Mouse (Mus musculus): Measurements from ENCODE around the gene Olfr1295.

Olfr1295 gene

DNA sequence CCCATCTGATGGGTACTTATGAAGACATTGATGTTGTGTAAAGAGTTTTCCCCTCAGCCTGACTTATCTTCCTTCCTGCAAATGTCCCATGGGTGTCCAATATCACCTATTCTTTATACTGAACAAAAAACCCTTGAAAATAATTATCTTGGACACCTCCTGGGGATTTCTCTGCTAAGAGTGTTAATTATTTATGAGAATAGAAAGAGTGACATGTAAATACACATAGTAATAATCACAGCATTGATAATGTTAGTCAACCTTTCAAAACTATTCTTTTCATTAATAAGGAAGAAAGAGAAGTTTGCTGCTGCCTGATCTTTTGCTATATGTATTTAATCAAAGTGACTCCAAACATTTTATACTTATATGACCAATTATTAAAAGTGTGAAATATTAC, at the start of gene Olfr1295:
Olfr1295 (minus strand) TSS at position 101 of the 400 bp plus-strand sequence.
- no peak for DNase-seq

- DNase-seq = no peak
These were observed 29.3 kb downstream of the Olfr1295 start, which contains the start of gene Olfr1294 for GRCm38 (mm10) chr2:111540191-111540590. Gene Olfr1294, minus strand, starts transcription at chr2:111540291.

DNA sequence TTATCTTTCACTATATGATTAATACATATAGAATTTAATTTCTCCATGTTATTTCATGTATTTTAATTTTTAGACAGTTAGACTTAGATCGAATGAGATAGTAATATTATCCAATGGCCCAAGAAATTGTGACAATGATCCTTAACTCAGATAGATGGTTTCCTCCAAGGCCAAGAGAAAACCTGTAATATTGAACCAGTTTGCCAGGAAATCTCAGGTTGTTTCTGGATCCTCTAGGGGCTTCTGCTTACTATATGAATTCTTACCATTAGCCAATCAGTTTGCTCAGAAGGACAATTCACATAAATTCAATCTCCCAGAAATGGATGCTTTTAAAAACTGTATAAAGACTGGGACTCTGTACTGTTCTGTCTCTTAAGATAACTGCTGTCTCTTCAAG, 44.6 kb downstream of the Olfr1295 start, which contains the start of gene Olfr1293-ps:
Olfr1293-ps (plus strand) TSS at position 301 of the 400 bp plus-strand sequence.
- no peak for DNase-seq

DNA sequence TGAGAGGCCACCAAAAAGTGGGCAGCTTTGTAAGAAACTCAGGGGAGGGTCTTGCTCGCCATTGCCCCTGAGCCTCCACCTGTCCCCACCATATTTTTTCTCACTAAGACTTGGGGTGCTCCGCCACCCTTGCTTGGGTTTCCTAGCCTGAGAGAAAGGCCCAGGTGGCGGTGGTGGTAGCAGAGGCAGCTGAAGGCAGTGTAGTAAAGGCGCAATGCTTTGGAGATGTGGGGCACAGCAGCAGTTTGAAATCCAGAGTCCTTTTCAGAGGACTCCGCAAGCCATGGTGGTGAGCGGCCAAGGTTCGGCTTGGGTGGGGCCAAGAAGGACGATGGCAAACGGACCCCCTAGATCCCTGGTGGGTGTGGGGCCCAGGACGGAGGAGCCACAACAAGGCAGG, 52.0 kb downstream of the Olfr1295 start:
- no peak for DNase-seq
